Mouse (Mus musculus): ENCODE data around the gene Tcp11l2.
A peak's percentile ranks its signal among the peaks of the same experiment; 100 is the strongest.

Gene Tcp11l2

DNA sequence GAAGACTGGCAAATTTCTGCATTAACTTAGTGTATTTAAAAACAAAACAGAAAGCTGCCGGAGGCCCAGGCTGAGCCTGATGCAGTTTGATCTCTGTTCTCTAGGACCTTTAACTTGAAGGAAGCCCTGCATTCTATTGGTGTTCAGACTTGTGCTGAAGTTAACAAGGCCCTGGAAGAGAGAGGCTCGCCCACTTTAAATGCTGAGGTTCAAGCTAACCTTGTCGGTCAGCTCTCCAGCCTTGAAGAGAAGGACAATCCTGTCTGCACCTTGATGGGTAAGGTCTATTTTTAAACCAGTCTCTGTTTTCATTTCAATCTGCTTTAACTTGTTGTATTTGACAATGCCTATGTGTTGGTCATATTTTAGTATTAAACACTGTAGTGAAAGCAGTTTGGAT is 31.9 kb downstream of the Tcp11l2 start:
- DNase-seq, result no peak

DNA sequence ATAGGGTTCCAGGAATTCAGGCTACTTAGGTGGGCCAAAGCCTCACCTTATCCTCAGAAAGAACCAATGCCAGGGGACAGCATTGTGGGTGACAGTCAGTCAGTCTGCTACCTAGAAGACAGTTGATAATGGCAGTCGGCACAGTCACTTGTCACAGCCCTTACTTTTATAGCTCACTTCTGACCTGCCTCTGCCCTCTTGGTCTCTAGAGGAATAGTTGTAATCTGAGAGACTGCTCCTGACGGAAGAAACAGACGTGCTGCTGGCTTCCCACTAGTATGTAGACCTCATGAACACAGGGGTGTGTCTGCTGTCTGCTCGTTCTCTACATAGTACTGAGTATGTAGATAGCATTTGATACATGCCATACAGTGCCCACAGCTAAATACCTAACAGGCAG is 33.9 kb downstream of the Tcp11l2 start:
- DNase-seq, result no peak

DNA sequence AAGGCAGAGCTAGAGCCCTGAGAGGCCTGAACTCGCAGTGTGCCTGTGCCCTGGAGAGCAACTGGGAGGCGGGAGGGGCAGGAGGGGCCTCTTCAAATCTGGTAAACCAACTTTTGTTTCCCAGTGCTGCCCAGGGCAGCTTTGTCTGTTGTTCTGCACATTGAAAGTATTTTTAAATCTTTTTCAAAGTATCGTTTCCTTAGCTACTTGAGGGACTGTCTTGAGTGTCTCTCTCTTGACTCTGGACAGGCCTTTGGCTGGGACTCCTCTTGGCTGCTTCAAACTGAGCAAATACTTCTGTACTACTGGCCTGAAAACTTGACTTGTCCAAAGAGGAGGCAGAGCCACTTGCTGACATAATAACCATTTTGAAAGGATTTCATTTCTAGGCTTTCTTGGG is 34.4 kb downstream of the Tcp11l2 start:
- no peak for DNase-seq

DNA sequence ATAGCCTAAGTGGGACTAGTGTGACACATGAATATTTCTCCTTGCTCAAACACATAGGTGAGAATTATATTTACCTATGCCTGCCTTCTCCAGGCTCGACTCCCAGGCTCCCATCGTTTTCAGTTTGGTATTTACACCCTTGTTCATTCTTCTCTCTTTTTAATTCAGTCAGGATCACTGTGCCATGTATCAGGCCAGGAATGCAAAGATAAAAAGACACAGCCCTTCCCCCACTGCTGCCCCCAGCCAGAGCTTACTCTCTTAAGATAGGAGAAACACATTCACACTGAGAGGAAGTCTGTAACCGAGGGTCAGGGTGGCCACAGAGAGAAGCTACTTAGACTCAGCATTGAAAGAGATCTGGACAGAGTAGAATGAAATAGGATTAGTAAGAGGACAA is 35.2 kb downstream of the Tcp11l2 start:
- DNase-seq, result no peak

DNA sequence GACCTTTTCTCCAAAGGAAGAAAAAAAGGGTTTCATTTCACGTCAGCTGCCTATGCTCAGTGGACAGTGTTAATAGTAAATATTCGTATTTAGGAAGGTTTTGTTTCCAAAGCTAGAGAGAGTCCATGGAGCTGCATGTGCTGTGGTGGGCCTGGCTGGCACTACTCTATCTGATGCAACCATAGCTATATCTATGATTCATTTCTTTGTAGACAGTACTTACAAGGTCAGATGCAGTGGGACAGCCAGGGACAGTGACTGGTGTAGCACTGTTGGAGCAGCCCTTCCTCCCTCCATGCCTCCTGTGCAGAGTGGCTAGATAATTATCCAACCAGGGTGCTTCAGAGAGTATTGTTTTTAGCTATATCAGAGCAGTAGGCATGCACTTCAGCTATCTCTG is 35.9 kb downstream of the Tcp11l2 start:
- no peak for DNase-seq

DNA sequence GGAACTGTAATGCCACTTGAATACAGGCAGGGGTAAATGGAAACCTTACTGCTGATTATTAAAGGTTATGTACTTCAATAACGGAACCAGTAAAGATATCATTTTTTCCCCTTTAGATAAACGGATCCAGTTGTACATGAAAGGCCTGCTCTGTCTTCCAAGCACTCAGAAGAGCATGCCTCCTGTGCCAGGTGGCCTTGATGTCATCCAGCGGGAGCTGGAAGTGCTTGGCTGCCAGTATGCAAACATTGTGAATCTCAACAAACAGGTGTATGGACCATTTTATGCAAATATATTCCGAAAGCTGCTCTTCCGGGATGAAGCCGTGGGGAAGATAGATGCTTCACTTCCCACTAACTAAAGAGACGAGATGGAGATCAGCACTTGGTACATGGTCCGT is 36.9 kb downstream of the Tcp11l2 start:
- no peak for DNase-seq

DNA sequence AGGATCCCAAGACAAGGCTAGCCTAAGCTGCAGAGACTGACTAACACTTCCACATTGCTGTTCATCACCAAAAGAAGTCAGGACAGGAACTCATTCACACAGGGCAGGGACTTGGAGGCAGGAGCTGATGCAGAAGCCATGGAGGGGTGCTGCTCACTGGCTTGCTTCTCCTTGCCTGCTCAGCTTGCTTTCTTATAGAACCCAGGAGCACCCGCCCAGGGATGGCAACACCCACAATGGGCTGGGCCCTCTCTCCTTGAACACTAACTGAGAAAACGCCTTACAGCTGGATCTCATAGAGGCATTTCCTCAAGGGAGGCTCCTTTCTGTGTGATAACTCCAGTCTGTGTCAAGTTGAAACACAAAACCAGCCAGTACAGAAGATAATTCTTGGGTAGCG is 38.6 kb downstream of the Tcp11l2 start:
- DNase-seq, result no peak

DNA sequence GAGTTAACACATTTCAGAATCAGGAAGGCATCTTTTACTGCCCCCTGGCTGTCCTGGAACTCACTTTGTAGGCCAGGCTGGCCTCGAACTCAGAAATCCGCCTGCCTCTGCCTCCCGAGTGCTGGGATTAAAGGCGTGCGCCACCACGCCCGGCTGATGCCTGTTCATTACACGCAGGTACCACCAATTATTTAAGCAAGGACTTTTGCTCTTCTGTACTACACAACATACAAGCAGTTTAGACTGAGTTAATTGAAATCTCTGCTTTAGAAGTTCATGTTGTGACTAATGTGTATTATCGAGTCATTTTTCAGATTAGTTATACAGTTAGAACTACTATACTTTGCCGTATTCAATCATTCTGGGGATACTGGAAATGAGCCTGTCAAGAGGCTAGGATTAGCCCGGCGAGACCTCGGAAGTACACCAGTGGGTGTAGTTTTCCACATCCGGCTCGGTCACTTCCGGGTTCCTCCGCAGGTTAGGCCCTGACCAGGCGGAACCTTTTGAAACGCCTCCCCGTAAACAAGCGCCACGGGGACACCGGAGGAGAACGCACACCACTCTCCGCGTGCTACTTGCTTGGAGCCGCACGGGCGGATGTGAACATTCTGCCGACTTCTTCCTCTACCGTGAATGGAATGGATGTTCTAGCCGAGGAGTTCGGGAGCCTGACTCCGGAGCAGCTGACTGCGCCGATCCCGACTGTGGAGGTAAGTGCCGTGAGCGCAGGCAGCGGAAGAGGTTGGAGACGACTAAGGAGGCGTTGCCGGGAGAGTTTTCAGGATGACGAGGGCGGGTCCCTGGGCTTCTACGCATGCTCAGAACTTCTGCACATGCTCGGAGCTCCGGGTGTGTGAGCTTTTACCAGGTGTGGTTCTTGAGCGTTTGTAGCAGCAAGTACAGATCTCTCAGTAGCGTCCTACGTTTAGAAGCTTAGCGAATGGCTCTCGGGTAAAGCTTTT is 45.7 kb downstream of the Tcp11l2 start, which contains the start of gene Polr3b:
Gene Polr3b, plus strand, starts transcription at position 467 of the 965 bp plus-strand sequence.
- DNase-seq, result peak; percentile 96

DNA sequence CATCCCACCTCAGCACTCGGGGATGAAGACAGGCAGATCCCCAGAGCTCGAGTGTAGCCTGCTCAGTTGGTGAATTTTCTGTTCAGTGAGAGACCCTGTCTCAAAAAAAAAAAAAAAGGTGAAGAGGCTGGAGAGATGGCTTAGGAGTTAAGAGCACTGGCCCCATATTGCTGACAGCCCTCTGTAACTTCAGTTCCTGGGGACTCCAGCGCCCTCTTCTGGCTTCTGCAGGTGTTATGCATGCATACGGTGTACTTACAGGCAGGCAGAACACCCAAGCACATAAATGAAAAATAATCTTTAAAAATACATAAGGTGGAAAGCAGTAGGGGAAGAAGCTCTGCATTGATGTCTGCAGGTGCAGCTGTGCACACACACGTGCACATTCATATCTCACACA is 54.8 kb downstream of the Tcp11l2 start:
- peak; percentile 47 for DNase-seq

DNA sequence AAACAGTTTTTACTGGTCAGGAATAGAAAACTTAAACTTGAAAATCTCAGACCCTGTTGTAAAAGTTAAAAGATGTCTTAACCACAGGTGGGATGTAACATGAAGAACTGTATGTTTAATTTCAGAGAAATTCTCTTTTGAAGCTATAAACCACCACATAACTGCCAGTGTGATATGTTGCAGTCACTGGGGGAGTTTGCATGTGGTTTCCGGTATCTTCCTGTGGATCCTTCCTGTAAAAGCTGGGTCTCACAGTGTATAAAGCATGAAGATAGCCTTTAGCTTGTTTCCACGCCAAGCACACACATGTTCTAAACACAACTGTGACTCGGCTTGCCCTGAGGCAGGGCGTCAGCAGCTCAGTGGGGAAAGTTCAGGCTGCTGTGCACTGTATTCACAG is 55.6 kb downstream of the Tcp11l2 start:
- DNase-seq, result no peak

DNA sequence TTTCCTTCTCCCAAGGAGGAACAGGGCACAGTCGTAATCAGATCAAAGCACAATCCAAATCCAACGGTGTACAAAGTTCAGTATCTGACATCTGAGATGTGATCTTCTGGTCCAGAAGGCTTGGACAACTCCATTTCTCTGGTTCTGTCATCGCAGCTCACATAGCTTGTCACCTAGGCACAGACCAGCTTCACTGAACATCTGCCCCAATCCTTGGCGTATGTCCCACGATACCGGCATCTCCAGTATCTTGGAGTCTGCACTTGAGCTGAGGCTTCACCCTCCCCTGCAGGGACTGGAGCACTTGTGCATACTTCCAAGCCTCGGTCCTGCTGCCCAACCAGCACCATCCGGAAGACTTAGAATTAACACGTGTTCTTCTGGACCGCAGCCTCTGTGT is 60.2 kb downstream of the Tcp11l2 start:
- DNase-seq, result no peak

DNA sequence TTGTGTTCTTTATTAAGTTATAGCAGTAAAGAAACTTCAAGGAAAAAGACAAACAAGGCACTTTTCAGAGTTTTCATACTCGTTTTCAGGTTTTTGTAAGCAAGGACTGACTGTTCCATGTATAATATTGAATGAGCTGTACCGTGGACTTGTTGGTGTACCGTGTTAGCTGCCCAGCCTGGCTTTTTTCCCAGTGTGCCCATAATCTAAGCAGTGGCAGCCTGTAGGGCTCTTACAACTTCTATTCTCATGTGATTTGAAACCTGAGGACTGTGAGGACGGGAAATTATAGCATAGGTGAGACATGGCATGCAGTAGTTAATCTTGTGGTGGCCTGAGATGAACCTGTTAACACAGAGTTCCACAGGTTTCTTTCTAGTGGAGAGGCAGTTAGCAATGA is 62.0 kb downstream of the Tcp11l2 start:
- no peak for DNase-seq

DNA sequence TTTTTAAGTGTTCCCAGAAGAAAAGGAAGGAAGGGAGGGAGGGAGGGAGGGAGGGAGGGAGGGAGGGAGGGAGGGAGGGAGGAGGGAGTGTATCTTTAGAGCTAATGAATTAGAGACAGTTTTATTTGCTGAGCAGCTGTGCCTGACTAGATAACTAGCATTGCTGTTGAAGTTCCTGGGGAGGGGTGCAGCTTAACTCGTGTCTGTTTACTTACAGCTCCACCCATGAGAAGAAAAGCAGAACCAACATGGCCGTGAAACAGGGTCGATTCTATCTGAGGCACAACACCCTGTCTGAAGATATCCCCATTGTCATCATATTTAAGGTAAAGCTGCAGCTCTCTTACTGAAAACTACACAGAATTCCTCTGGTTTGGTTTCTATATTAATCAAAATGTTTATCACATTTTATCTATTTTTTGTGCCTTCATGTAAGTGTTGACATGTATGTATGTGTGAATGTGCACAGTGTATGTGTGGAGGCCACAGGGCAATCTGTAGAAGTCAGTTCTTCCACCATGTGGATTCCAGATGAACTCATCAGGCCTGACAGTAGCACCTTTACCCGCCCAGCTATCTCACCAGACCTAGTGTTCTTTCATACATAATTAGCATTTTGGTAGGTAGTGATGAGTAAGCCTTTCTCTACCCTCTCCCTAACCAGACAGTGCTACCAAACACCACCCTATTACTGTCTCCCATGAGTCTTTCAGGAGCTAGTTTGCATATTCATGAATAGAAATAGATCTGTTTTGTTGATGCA is 63.3 kb downstream of the Tcp11l2 start:
- DNase-seq, result no peak

DNA sequence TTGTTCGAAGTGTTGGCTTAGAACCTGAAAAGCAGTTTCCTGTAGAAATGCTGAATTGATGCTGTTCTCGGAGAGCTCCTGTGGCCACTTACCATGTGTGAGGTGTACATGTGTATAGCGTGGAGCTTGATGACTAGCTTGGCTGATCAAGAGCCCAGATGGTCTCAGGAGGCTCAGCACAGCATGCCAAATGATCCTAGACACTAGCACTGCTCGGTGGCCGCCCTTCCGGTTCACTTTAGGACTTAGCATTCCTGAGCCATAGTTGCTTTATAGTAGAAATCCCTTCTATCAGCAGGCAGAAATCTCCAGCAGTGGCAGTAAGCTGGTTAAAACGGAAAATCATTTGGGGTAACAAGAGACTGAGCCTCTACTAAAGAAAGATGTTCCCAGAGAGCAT is 64.4 kb downstream of the Tcp11l2 start:
- DNase-seq, result no peak

DNA sequence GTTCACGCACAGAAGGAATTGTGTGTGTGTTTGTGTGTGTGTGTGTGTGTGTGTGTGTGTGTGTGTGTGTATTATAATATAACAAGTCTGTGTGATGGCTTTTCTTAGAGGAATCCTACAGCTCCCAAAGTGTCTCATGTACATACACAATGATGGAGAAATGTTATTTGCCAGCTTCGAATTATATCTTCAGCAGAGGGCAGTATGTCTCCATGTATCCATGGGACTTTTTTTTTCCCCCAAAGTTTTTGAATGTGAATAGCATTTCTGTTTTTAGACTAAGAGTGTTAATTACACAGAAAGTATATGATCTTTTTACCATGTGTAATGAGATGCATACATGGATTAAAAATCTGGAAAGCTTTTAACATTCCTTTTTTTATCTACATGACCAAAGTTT is 65.2 kb downstream of the Tcp11l2 start:
- no peak for DNase-seq

DNA sequence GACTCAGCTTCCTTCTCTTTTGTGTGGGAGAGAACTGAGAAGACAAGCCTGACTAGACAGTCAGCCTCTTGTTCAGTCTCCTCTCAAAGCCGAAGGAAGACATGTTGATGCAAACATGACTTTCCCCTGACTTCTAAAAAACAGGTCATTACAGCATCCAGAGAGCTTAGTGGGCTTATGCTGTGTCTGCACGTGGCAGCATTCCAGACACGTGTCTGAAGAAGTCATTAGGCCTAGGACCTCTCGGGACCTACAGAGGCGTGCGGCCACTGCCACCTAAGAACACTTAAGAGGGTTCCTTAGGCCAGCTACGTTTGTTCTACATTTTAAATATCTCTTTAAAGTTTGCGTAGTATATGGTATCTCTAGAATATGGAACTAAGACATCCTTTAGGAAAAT is 69.5 kb downstream of the Tcp11l2 start:
- no peak for DNase-seq

DNA sequence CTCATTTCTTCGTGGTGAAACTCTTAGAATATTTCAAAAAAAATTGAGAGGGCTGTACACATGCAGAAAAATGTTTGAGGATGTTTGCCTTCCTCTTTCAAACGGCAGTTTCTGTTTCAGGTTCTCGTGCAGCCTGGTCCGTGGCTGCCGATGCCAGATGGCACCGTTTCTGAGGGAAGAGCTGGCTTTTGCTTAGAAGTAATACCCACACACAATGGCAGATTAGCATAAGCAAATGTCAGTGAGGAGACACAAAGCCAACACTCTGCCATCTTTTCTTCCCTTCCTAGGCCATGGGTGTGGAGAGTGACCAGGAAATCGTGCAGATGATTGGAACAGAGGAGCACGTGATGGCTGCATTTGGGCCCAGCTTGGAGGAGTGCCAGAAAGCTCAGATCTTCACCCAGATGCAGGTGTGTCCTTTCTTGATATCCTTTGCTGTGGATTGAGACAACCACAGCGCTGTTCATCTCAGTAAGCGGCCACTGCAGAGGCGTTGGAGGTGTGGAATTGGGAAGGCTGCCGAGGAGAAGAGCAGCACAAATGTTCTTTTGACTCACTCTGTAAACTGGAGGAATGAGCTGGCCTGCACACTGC is 70.2 kb downstream of the Tcp11l2 start:
- no peak for DNase-seq

DNA sequence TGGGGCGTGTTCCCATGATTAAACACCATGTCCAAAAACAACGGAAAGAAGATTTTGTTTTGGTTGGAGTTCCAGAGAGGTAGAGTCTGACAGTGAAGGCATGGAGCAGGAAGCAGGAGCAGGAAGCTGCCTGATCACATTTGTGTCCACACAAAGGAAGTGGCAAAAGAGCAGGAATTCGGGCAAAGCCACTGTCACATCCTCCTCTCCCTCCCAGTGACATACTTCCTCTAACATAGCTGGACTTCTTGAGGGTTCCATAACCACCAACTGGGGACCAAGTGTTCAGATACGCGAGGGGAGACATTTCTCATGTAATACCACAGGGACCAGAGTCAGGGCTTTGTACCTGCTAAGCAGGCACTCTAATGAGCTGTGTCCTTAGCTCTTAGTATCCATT is 70.8 kb downstream of the Tcp11l2 start:
- no peak for DNase-seq

DNA sequence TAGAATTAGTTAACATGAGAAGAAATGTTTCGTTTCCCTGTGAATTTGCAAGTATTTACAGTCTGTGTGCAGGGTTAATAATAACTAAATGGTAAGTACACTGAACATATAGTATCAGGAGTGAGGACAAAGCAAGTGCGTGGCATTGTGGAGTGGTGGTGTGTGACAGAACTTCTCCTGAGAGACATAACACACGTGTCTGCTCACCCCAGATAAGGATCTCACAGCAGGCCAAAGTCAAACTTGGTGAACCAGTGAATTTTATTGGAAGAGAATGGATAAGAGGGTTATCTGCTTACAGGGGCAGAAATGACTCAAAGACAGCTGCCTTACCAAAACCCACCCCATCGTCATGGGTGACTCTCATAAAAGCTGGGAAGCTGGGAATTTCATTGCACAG is 72.5 kb downstream of the Tcp11l2 start:
- DNase-seq, result no peak

DNA sequence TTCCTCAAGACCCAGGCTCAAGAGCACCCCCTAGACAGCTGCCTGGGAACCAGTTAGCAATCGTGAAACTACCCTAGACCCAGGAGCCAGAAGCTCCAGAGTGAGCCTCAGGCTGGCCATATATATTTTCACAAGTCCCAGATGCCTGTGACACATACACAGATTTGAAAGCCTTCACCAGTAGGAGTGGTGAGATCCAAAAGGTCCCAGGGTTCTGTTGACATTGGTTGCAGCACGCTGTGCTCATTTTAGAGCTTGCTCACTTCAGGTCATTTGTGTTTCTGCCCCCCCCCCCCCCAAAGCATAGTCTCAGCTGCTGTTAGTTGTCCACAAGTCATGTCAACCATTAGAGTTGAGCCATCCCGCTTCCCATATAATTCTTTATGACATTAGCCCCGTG is 77.6 kb downstream of the Tcp11l2 start:
- no peak for DNase-seq

DNA sequence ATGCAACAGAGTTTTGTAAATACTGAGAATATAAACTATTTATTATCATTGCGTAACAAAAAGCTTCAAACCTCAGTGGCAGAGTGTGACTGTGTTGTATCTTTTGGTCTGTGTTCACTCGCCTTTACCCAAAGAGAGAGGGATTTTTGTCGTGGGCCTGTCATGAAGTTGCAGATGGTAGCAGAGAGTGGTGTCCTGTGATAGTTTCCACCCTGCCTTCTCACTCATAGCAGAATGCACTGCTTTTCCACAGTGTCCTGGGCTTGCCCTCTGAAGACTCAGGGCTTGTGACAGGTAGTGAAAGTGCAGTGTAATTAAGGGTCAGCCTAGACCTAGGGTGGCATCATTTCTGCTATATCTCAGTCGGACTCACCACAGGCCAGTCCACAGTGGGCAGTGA is 78.3 kb downstream of the Tcp11l2 start:
- no peak for DNase-seq

DNA sequence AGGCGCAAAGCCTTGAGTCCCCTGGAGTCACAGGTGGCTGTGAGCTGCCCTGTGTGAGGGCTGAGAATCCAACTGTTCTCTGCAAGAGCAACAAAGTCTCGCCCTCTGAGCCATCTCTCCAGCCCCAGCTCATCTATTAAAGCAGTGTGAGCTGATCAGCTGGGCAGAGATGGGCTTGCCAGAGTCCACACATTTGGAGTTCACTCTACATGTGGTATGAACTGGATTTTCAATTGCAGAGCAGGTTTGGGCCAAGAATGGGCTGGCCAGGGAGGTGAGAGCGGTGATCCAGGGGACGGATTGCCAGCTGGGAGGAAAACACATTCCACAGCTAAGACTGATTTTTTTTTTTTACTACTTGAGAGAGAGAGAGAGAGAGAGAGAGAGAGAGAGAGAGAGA is 80.2 kb downstream of the Tcp11l2 start:
- no peak for DNase-seq

DNA sequence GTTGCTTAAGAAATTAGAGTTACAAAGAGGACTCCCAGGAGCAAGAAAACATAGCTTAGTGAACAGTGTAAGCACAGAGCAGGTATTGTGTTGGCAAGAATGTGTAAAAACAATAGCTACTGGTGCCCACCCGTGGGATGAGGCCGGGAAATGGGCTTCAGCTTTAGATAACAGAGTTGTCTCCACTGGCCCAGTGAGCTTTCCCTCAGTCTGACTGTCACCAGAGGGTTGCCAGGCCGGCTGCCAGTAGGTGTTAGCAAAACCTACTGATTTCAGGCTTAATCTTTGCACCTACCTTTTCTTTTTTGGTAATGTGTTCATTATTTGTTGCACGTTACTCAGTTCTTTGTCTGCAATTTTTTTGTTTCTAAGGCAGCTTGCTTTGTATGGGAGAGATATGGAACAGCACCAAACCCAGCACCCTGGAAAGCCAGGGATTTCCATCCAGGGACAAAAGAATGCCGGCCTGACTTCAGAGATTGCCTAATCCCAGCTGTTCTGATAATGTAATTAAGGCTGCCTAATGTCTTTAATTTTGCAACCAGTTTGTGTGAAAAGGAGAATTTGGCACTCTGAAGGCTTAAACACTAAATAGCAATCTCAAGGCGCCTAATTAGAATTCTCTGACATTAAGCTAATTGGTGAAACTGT is 81.1 kb downstream of the Tcp11l2 start:
- DNase-seq, result peak; percentile 20

All from retina, postnatal 1 day (tissue).